Mouse (Mus musculus): ENCODE data around the gene Elavl2.

GRCm38 (mm10) chr4:91289151-91289550, 111.4 kb downstream of the Elavl2 start:
- TF ChIP-seq POLR2A (IDR thresholded peaks at IDR 0.05; ENCODE audit: control insufficient read depth, extremely low read depth, insufficient read depth, low read length, poor library complexity) (no peak), CTCF (IDR thresholded peaks at IDR 0.05; ENCODE audit: borderline replicate concordance, control insufficient read depth, extremely low read depth, insufficient read depth, low read length, poor library complexity) (no peak)
